Mouse (Mus musculus) hindbrain, embryonic 12.5 days (tissue): ENCODE data around the gene Vmn1r166. TPM values are rescaled to one million over a fixed set of nuclear protein-coding genes. Genes with fewer than 3 reads are reported as not detected.
"Not testable (repeated sequence)": the region's sequence is repeated elsewhere in the genome, so short reads cannot be mapped to it uniquely, and the experiment has no call there.

Experiments
- ATAC-seq: fragments of 200-750 bp; cut with Nextera tagmentation; 2 replicates; pipeline ENCODE4 v1.8.0; 2017; ENCODE audit warnings: moderate TSS enrichment; ENCODE audit not compliant: low FRiP score
- H3K27ac ChIP-seq: fragments of 300-500 bp; sonication (generic); 2 replicates; pipeline ENCODE4 v1.5.1; 2016; ENCODE audit warnings: mild to moderate bottlenecking
- H3K27me3 ChIP-seq: fragments of 300-500 bp; sonication (generic); 2 replicates; pipeline ENCODE4 v1.6.1; 2016; ENCODE audit warnings: mild to moderate bottlenecking
- H3K36me3 ChIP-seq: fragments of 300-500 bp; sonication (generic); 2 replicates; pipeline ENCODE4 v1.6.1; 2016; ENCODE audit warnings: mild to moderate bottlenecking
- H3K4me1 ChIP-seq: fragments of 300-500 bp; sonication (generic); 2 replicates; pipeline ENCODE4 v1.6.1; 2016
- H3K4me2 ChIP-seq: fragments of 300-500 bp; sonication (generic); replicated peaks from 2 replicates; pipeline ENCODE4 v1.6.1; 2016; ENCODE audit warnings: mild to moderate bottlenecking
- H3K4me3 ChIP-seq: fragments of 300-500 bp; sonication (generic); 2 replicates; pipeline ENCODE4 v1.5.1; 2016; ENCODE audit warnings: mild to moderate bottlenecking
- H3K9ac ChIP-seq: fragments of 300-500 bp; sonication (generic); 2 replicates; pipeline ENCODE4 v1.6.1; 2016; ENCODE audit warnings: mild to moderate bottlenecking, moderate library complexity
- H3K9me3 ChIP-seq: fragments of 300-500 bp; sonication (generic); replicated peaks from 2 replicates; pipeline ENCODE4 v1.6.1; 2016; ENCODE audit warnings: mild to moderate bottlenecking
- WGBS: fragments of 180-500 bp; shearing (Covaris S2); methylation state at CpG from one replicate; pipeline ENCODE4 v1.1.7; 2016; 5-methylcytosine and 5-hydroxymethylcytosine counted together
- polyA plus RNA-seq: library from polyadenylated mRNA; unstranded; fragments of >200 nt; fragmentation: Nextera tagmentation; extraction: Ambion mirVana; gene quantifications from 2 replicates; pipeline ENCODE4 v1.2.1, GENCODE M21; 2016

Vmn1r166 gene
- not detected in 2 replicates for polyA plus RNA-seq

GRCm38 (mm10) chr7:23251582-23251981 is at the start of gene Vmn1r166:
Gene Vmn1r166 (minus strand): TSS chr7:23251682.
- not testable (repeated sequence) for H3K4me3 ChIP-seq, H3K36me3 ChIP-seq, H3K27ac ChIP-seq, H3K4me2 ChIP-seq, H3K9me3 ChIP-seq, H3K4me1 ChIP-seq, H3K9ac ChIP-seq, H3K27me3 ChIP-seq, ATAC-seq
- no CpG with 5 or more reads among the region's 2 CpGs for WGBS

DNA sequence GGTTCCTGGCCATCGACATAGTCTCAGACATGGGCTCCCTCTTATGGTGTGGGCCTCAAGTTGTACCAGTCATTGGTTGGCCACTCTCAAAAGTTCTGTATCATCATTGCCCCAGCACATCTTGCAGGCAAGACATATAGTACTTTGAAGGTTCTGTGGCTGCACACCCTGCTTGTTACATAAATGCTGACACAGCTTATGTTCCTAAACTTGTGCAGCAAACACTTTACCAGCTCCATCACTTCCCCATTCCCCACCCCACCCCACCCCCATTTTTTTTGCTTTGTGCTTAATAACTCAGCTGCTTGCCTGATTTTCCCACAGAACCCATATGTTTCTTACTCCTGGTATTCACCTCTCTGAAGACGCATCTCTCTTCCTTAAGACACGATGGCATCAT is 49.4 kb upstream of the Vmn1r166 start, which contains the start of gene Nlrp4e:
Gene Nlrp4e, plus strand, starts transcription at position 301 of the 400 bp plus-strand sequence.
- H3K36me3 ChIP-seq, H3K4me2 ChIP-seq, H3K27me3 ChIP-seq, ATAC-seq, H3K4me3 ChIP-seq, H3K9ac ChIP-seq, H3K27ac ChIP-seq, H3K4me1 ChIP-seq: not testable (repeated sequence)
- peaks cover 21% of the 10 kb centered on the region for H3K9me3 ChIP-seq
- 82% methylated on average over 3 of the region's 3 CpGs for WGBS

GRCm38 (mm10) chr7:23278800-23279199 is 27.3 kb upstream of the Vmn1r166 start, which contains the start of gene Gm6902:
Gene Gm6902 (minus strand): TSS chr7:23278900.
- H3K4me2 ChIP-seq, H3K4me1 ChIP-seq, ATAC-seq, H3K9me3 ChIP-seq, H3K36me3 ChIP-seq, H3K27me3 ChIP-seq, H3K9ac ChIP-seq, H3K27ac ChIP-seq, H3K4me3 ChIP-seq: not testable (repeated sequence)
- WGBS = no CpG with 5 or more reads among the region's 2 CpGs

DNA sequence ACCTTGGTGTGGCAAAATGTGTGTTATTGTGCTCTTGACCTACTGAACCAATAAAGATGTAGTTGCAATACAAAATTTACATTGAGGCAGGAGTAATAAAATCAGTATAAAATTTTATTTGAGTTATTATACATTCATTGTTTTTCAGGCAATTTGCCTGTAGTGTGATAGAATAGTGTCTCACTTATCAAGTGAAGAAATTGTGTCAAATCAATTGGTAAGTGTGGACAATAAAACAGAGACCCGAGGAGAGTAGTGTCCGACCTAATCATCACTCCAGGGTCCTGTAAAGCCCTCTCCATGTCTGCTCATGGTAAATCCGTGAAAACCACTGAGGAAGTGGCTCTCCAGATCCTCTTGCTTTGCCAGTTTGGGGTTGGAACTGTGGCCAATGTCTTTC is 34.5 kb downstream of the Vmn1r166 start, which contains the start of gene Vmn1r165:
Gene Vmn1r165, plus strand, starts transcription at position 301 of the 400 bp plus-strand sequence.
- ATAC-seq, H3K27ac ChIP-seq, H3K4me3 ChIP-seq, H3K27me3 ChIP-seq, H3K36me3 ChIP-seq, H3K9me3 ChIP-seq, H3K9ac ChIP-seq, H3K4me2 ChIP-seq, H3K4me1 ChIP-seq: not testable (repeated sequence)
- WGBS = no CpG with 5 or more reads among the region's 3 CpGs

Other genes starting within 250 kb of the Vmn1r166 start
- gene Gm4216, start 231.8 kb downstream of the Vmn1r166 start, polyA plus RNA-seq = not detected in 2 replicates
- gene Vmn1r163, start 196.1 kb downstream of the Vmn1r166 start, polyA plus RNA-seq = not detected in 2 replicates
- gene Gm8720, start 184.2 kb downstream of the Vmn1r166 start, polyA plus RNA-seq = not detected in 2 replicates
- gene Gm10662, start 107.2 kb downstream of the Vmn1r166 start, polyA plus RNA-seq = not detected in 2 replicates
- gene Vmn1r165, start 34.4 kb downstream of the Vmn1r166 start, polyA plus RNA-seq = not detected in 2 replicates
- gene Gm6902, start 27.2 kb upstream of the Vmn1r166 start, polyA plus RNA-seq = not detected in 2 replicates
- not detected in 2 replicates for gene Nlrp4e, start 49.5 kb upstream of the Vmn1r166 start, polyA plus RNA-seq
- 0.07 TPM in 1 of 2 replicates, not detected in the other for gene Nlrp5, start 134.2 kb upstream of the Vmn1r166 start, polyA plus RNA-seq